Mouse (Mus musculus): ENCODE measurements around the gene Klf11.
"Not testable (repeated sequence)": the region's sequence is repeated elsewhere in the genome, so short reads cannot be mapped to it uniquely, and the experiment has no call there.

Klf11 gene

DNA sequence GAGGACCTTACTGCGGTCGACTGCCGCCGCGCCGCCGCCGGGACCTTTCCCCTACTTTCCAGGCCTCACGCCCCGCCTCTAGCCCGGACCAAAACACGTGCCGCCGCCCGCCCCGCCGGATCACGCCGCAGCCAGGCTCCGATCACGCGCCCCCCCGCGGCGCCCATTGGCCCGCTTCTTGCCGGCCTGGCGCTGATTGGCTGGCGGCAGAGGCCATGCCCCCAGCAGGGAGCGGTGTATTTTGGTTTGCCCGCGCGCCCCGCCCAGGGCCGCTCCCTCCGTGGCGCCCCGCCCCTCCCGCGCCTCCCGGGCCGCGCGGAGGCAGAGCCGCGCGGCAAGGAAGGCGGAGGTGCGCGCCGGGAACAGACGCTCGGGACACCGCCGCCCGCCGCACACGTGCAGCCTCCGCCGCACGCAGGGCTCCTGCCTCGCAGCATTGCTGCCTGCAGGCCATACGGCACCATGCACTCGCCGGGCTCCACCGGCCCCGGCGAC, at the start of gene Klf11:
Gene Klf11, plus strand, starts transcription at position 212 of the 495 bp plus-strand sequence.
- in situ Hi-C loops (cut with MboI; ENCODE audit: low sequenced_read_pairs), result no loop called here

DNA sequence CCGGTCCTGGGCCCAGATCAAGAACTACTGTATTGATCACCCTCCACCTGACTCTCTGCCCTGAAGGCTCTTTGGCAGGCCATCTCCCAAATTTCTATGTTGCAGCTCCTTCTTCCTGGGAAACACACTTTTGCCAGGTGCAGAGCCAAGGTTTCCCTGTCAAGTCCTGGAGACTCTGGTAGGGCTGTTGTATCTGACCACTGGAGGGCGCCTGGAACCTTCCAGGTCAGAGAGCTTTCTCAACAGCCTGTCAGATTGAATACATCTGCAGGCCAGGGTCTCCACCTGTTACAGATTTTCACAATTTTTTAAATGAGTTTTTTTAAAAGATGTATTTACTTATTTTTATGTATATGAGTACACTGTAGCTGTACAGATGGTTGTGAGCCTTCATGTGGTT, 47.8 kb upstream of the Klf11 start:
- in situ Hi-C loops (cut with MboI; ENCODE audit: low sequenced_read_pairs), result no loop called here

- in situ Hi-C loops (cut with MboI; ENCODE audit: low sequenced_read_pairs), result no loop called here
These were observed 44.9 kb upstream of the Klf11 start for GRCm38 (mm10) chr12:24606166-24606565.

- in situ Hi-C loops (cut with MboI; ENCODE audit: low sequenced_read_pairs), result loop anchor here (5.0 kb wide), 1 partner anchor 75 kb away; no protein-coding TSS in a partner anchor
These were observed 38.5 kb upstream of the Klf11 start for GRCm38 (mm10) chr12:24612591-24612990.

- in situ Hi-C loops (cut with MboI; ENCODE audit: low sequenced_read_pairs), result loop anchor here (5.0 kb wide), 1 partner anchor 73 kb away; no protein-coding TSS in a partner anchor
These were observed 36.5 kb upstream of the Klf11 start for GRCm38 (mm10) chr12:24614452-24615075.

GRCm38 (mm10) chr12:24615140-24615539, 35.9 kb upstream of the Klf11 start:
- in situ Hi-C loops (cut with MboI; ENCODE audit: low sequenced_read_pairs), result no loop called here

DNA sequence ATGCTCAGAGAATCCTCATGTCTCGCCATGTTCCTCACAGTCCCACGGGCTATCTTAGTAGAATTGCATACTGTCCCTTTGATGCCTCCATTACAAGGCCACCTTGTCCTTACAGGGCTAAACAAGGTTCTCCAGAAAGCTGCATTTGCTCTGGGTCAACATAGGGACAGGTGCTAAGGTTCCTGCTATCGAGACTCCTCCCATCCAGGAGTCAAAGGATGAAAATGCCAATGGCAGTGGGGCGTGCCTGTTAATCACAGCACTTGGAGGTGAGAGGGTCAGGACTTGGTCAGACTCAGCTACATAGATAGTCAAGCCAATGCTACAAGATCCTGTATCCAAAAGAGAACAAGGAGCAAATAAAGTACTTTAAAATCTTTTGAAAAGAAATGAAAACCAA, 31.6 kb upstream of the Klf11 start:
- in situ Hi-C loops (cut with MboI; ENCODE audit: low sequenced_read_pairs), result no loop called here

- in situ Hi-C loops (cut with MboI; ENCODE audit: low sequenced_read_pairs), result no loop called here
These were observed 27.4 kb upstream of the Klf11 start for GRCm38 (mm10) chr12:24623486-24624251.

DNA sequence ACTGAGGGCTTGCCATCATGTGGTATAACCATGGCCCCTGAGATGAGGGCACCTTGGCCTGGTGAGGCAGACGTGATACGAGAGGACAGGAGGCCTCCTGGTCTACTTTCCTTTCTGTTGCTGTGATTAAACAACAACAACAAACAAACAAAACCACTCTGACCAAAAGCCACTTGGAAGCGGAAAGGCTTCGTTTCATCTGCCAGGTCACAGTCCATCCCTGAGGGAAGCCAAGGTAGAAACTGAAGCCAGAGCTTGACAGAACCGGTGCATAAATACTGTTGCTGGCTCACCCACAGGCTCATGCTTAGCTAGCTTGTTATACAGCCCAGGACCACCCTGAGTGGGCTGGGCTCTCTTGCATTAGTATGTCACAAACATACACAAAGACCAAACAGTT, 24.7 kb upstream of the Klf11 start:
- in situ Hi-C loops (cut with MboI; ENCODE audit: low sequenced_read_pairs), result no loop called here

DNA sequence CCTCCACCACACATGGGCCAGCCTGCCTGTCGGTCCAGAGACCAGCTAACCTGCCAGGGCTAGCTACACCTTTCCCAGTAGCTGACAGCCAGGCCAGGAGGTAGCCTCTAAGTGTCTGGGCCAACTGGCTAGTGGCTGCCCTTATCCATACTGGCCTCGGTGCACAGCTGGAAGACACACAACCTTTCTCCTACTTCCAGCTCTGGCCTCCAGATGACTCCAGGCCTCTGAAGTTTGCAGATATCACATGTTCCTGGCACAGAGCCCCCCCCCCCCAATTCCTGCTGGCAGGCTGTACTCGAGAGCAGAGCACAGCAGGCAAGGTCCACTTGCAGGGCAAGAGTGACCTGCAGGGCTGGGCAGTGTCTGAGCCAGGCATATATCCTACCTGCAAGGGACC, 23.9 kb upstream of the Klf11 start:
- in situ Hi-C loops (cut with MboI; ENCODE audit: low sequenced_read_pairs), result no loop called here

GRCm38 (mm10) chr12:24630220-24630619, 20.9 kb upstream of the Klf11 start:
- in situ Hi-C loops (cut with MboI; ENCODE audit: low sequenced_read_pairs), result no loop called here

DNA sequence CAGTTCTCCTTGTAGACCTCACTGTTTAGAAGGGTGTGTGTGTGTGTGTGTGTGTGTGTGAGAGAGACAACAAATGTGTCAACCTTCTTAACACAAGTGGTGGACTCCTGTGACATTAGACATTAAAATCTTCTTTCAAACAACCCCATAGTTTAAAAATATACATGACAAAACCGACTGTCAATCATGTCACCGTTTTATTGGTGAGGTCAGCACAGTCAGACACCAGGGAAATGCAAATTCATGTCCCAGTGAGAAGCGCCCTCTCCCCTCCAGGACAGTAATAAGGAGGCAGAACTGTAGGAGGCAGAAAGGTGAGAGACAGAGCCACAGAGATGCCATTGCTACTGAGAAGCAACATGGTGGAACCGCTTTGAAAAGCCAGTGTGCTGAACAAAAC, 18.7 kb upstream of the Klf11 start:
- in situ Hi-C loops (cut with MboI; ENCODE audit: low sequenced_read_pairs), result no loop called here

DNA sequence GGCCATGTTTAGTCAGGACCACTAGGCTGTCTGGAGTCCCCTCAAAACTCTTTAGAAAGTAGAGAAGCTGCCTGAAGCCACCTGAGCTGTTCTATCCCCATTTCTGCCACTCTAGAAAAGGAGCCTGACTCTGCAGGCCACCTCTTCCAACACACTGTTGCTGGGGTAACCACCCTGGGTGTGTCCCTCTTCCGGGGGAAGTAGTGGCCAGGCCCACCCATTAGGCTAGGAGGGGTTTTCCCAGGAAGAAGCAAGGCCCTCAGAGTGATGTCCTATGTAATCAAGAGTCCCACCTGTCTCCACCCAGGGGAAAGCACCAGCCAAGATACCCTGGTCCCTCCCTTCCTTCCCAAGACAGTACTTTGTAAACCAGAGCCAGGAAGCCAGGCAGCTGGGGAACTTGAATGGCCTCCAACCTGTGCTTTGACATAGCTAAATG, 17.3 kb upstream of the Klf11 start:
- in situ Hi-C loops (cut with MboI; ENCODE audit: low sequenced_read_pairs), result no loop called here

DNA sequence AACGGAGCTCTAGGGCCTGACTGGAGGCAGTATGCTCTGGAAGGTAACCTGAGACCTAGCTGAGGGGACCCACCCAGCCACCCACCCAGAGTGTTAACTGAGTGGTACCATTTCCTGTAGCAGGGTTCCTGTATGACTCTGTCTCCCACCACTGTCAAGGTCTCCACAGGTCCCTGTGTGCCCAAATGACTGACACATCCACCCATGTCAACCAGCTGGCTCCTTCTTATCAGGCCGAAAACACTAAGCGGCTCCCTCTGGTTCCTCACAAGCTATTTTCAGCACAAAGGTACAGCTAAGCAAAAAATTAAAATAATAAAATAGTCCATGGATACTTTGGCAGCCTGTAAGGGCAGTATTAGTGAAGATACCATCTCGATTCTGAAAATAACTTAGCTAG, 16.9 kb upstream of the Klf11 start:
- in situ Hi-C loops (cut with MboI; ENCODE audit: low sequenced_read_pairs), result no loop called here

DNA sequence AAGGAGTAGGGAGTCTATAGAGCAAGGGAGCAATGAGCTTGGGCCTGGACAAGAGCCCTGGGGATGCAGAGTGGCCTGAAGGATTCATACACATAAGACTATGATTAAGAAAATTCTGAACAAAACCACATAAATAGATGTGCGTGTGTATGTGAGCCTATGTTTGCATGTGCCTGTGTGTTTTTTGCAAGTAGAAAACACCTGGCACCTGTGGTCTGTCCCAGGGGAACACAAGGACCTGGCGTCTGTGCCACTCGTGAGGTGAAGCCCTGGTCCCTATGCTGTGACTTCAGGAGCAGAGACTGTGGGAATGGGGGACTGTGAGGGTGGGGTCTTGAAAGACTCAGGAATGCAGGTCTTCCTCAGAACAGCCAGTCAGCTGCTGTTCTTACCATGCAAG, 16.4 kb upstream of the Klf11 start:
- in situ Hi-C loops (cut with MboI; ENCODE audit: low sequenced_read_pairs), result no loop called here

- in situ Hi-C loops (cut with MboI; ENCODE audit: low sequenced_read_pairs), result not testable (repeated sequence)
These were observed 12.3 kb upstream of the Klf11 start for GRCm38 (mm10) chr12:24638787-24639186.

DNA sequence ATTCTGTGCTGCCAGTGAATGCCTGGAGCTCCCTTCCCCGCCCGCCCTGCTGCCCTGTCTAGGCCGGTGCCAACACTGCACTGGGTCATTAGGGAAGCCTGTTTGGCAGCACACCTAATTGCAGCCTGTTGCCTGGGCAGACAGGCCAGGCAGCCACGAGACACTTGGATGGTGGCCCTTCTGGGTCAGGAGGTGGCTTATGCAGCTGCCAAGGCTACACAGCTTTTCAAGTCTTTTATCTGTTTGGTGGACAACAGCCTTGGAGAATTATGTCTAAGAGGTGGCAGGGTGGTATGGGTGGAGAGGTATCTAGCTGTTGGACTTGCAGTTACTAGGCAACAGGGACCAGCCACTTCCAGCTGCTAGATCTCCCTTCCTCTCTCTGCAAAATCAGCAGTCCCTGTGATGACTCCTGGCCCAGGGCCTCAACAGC, 8.7 kb upstream of the Klf11 start:
- in situ Hi-C loops (cut with MboI; ENCODE audit: low sequenced_read_pairs), result no loop called here

DNA sequence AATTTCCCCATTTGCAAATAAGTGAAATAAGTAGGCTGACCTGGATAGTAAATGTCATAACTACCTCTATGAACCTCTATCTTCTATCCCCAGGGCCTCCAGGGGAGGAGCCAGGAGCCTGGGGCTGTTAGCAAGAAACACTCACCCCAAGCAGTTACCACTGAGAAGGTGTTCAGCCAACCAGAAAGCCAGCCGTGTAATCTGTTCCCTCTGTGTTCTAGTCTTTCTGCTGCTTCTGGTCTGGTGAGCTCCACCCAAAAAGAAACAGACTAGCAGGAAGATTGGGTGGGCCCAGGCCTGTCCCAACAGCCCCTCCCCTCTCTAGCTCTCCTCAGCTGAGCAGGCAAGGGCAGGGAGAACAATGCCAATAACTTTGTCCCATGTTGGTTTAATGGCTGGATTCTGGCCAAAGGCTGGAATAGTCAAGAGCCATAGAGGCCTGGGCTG, 6.9 kb upstream of the Klf11 start:
- in situ Hi-C loops (cut with MboI; ENCODE audit: low sequenced_read_pairs), result no loop called here

DNA sequence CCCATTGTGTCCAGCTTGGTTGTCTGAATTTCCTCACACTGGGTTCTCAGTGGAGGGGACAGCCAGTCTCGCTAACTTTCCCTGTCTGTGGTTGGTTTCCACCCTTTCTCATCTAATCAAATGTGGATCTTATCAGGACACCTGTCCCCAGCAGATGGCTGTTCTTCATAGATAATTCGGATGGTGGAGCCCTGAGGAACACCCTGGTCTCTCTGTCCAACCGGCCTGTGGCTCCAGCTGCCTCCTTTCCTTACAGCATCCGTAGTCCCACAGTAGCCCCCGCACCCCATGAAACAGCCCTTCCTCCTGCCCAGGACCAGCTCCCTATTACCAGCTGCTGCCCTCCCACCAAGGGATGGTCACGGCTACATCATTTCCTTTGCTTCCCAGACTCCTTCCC, 5.2 kb upstream of the Klf11 start:
- in situ Hi-C loops (cut with MboI; ENCODE audit: low sequenced_read_pairs), result no loop called here

DNA sequence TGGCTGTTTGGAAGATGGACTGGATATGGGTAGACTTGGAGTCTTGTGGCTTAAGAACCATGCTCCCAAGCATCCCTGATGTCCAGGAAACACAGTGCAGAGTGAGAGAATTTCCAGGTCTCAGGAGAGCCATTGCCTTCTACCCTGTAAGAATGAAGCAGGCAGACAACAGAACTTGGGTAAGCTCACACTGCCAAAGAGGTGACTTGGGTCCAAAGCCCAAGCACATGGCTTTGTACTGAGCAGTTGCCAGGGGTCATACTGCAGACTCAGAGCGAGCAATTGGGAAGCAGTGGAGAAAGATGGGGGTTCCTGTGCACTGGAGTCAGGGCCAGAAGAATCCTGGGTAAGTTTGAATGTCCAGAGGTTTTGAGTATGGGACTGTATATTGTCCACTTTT, 3.0 kb upstream of the Klf11 start:
- in situ Hi-C loops (cut with MboI; ENCODE audit: low sequenced_read_pairs), result no loop called here

DNA sequence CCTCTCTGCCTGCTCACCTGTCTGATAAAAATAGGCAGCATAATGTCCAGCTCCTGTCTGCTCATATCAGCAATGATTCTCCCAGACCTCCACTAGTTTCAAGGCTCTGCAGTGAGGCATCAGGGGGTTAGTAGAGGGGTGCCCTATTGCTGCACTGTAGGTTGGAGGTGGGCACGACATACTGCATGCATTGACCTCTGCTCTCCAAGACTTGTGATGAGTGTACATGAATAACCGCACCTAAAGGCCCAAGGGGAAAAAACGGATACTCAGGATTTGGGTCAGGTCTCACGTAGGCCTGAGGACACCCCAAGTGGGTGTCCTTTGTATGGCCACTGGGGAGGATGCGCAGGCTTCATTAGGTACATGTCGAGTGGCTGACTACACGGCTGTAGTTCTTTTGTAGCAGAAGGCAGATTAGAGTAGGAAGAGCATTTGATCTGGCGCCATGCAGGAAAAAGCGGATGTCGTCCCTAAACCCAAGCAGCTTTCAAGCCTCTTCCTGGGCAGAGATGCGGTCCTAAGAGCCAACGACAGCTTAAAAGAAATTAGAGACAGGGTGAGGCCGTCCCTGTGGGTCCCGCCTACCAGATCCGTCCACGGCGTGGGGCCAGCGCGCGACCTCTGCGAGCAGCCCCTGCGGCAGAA, 535 bp upstream of the Klf11 start:
- in situ Hi-C loops (cut with MboI; ENCODE audit: low sequenced_read_pairs), result no loop called here

All from CH12F3 (cell line).